Mouse (Mus musculus) C2C12 (cell line): ENCODE measurements around the gene Col9a1. TPM values are rescaled to one million over a fixed set of nuclear protein-coding genes. Genes with fewer than 3 reads are reported as not detected.

Experiments used
- H3K27me3 ChIP-seq: one replicate; pipeline ENCODE4 v1.6.1; 2011; ENCODE audit not compliant: control insufficient read depth, insufficient read depth, insufficient read length
- H3K36me3 ChIP-seq: one replicate; pipeline ENCODE4 v1.6.1; 2011; ENCODE audit not compliant: control insufficient read depth, insufficient read depth
- H3K4me3 ChIP-seq: one replicate; pipeline ENCODE4 v1.5.1; 2011; ENCODE audit warnings: mild to moderate bottlenecking, control low read depth; ENCODE audit not compliant: poor library complexity, insufficient read depth, severe bottlenecking
- H3K79me2 ChIP-seq: one replicate; pipeline ENCODE4 v1.6.1; 2011; ENCODE audit not compliant: control insufficient read depth, insufficient read depth
- H3K79me3 ChIP-seq: one replicate; pipeline ENCODE4 v1.6.1; 2011; ENCODE audit warnings: low read depth, control low read depth
- H3ac ChIP-seq: one replicate; pipeline ENCODE3; 2011; ENCODE audit warnings: low read depth; ENCODE audit not compliant: control insufficient read depth, insufficient read length
- CEBPB ChIP-seq: IDR thresholded peaks from one replicate; pipeline ENCODE4 v1.6.1; 2011; ENCODE audit warnings: low read depth, mild to moderate bottlenecking, control low read depth, moderate library complexity
- CTCF ChIP-seq: IDR thresholded peaks from one replicate; pipeline ENCODE4 v1.5.1; 2011; ENCODE audit not compliant: control insufficient read depth, insufficient read depth, insufficient read length
- FOSL1 ChIP-seq: IDR thresholded peaks from one replicate; pipeline ENCODE4 v1.8.0; 2011; ENCODE audit warnings: mild to moderate bottlenecking, low read length; ENCODE audit not compliant: poor library complexity, insufficient read depth, severe bottlenecking
- MAX ChIP-seq: IDR thresholded peaks from one replicate; pipeline ENCODE4 v1.6.1; 2011; ENCODE audit warnings: mild to moderate bottlenecking, control low read depth
- MYOD1 ChIP-seq: IDR thresholded peaks from one replicate; pipeline ENCODE4 v1.6.1; 2011; ENCODE audit warnings: low read depth; ENCODE audit not compliant: control insufficient read depth, insufficient read length
- MYOG ChIP-seq: IDR thresholded peaks from one replicate; pipeline ENCODE4 v1.6.1; 2011; ENCODE audit not compliant: control insufficient read depth, insufficient read length; ENCODE audit errors: extremely low read depth
- USF1 ChIP-seq: IDR thresholded peaks from one replicate; pipeline ENCODE4 v1.6.1; 2011; ENCODE audit warnings: low read depth, mild to moderate bottlenecking, control low read depth, moderate library complexity
- polyA plus RNA-seq: library from polyadenylated mRNA; unstranded; fragments of >200 nt; fragmentation: generic; extraction: Trizol; gene quantifications from one replicate; pipeline ENCODE4 v1.2.1, GENCODE M21; 2012; ENCODE audit warnings: missing spikeins

Gene Col9a1
- polyA plus RNA-seq, 1 experiment, result not detected

DNA sequence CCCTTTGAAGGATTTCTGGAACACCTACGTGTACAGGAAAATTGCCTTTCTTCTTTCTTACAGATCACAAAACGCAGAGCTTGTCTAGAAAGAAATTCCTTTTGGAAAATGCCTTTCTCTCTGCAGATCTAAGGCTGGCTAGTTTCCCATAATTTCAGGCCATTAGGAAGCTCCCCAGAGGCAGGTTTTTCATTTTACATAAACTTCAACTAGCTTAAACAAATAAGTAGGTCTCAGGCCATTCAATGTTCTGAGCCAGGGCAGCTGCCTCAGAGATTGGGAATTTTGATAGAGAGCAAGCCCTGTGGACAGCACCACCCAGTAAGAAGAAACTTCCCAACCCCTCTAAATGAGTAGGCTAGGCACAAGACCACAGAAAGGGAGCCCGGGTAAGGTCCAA is 1.6 kb upstream of the Col9a1 start:
- H3K79me3 ChIP-seq, result no peaks in the 10 kb centered on the region
- no peaks in the 10 kb centered on the region for H3K79me2 ChIP-seq
- H3K4me3 ChIP-seq, result no peak overlapping the region
- no peaks in the 10 kb centered on the region for H3K36me3 ChIP-seq
- no peak overlapping the region for H3ac ChIP-seq
- no peaks in the 10 kb centered on the region for H3K27me3 ChIP-seq
- TF ChIP-seq FOSL1 (no peak), CEBPB (no peak), MAX (no peak), MYOD1 (no peak), CTCF (no peak), USF1 (no peak), MYOG (no peak)

GRCm38 (mm10) chr1:24179856-24180255 is 2.4 kb downstream of the Col9a1 start:
- Histone ChIP-seq H3K79me3 (no peaks in the 10 kb centered on the region), H3K4me3 (no peak overlapping the region), H3K36me3 (no peaks in the 10 kb centered on the region), H3K79me2 (no peaks in the 10 kb centered on the region), H3ac (no peak overlapping the region), H3K27me3 (no peaks in the 10 kb centered on the region)
- TF ChIP-seq FOSL1 (no peak), MYOG (no peak)

- H3K36me3 ChIP-seq, result no peaks in the 10 kb centered on the region
- no peaks in the 10 kb centered on the region for H3K27me3 ChIP-seq
- H3K79me2 ChIP-seq, result no peaks in the 10 kb centered on the region
- TF ChIP-seq CEBPB (no peak), USF1 (no peak)
- no peak overlapping the region for H3ac ChIP-seq
- H3K79me3 ChIP-seq, result no peaks in the 10 kb centered on the region
- no peak overlapping the region for H3K4me3 ChIP-seq
These were observed 7.6 kb downstream of the Col9a1 start for GRCm38 (mm10) chr1:24184981-24185380.

DNA sequence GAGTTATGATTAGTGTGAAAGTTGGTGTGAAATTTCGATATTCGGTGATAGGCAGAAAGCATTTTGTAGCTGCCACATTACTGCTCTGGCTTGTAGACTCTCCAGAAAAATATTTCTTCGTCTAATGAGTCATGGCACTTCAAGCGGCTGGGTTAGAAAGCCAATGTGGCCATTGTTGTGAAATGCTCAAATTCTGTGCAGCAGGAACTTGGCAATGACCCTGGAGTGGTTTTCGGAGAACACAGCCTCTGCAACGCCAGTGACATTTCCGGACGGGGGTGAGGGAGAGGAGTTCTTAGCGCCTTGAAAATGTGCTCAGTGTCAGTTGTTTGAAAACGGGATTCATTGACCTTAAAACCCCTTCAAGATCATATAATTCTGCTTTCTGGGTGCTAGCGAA is 9.6 kb downstream of the Col9a1 start:
- peaks cover 3% of the 10 kb centered on the region for H3K27me3 ChIP-seq
- TF ChIP-seq MYOG, result no peak
- TF ChIP-seq USF1, result no peak
- TF ChIP-seq MAX, result no peak
- TF ChIP-seq MYOD1, result no peak
- TF ChIP-seq CTCF, result no peak
- no peak for TF ChIP-seq CEBPB
- no peak for TF ChIP-seq FOSL1

DNA sequence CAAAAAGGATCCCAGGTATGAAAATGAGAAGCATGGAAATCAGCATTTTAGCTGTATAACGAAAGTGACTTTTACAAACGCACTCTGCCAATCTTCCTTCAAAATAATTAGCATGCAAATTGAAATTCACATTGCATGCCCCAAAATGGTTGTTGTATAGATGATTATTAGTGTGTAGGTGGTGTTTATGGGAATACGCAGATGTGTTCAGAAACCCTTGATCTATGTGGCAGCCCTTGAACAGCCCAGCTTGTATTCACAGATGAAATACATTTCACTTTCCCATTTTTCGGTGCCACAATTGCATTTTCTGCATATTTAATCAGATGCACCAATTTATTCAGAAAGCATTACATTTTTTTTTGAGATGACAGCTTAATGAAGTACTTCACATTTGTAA is 14.3 kb downstream of the Col9a1 start:
- Histone ChIP-seq H3K27me3 (peaks cover 6% of the 10 kb centered on the region), H3ac (no peak overlapping the region), H3K4me3 (no peak overlapping the region), H3K36me3 (no peaks in the 10 kb centered on the region), H3K79me2 (no peaks in the 10 kb centered on the region), H3K79me3 (no peaks in the 10 kb centered on the region)
- TF ChIP-seq MYOD1 (no peak), MAX (no peak), CEBPB (no peak), FOSL1 (no peak), USF1 (no peak), MYOG (no peak), CTCF (no peak)

More for the DNA sequence above, 9.6 kb downstream of the Col9a1 start:
- Histone ChIP-seq H3ac (no peak overlapping the region), H3K4me3 (no peak overlapping the region), H3K79me2 (no peaks in the 10 kb centered on the region), H3K79me3 (no peaks in the 10 kb centered on the region), H3K36me3 (no peaks in the 10 kb centered on the region)

GRCm38 (mm10) chr1:24194111-24194510 is 16.7 kb downstream of the Col9a1 start:
- Histone ChIP-seq H3K79me2 (no peaks in the 10 kb centered on the region), H3K79me3 (no peaks in the 10 kb centered on the region), H3K36me3 (no peaks in the 10 kb centered on the region), H3K4me3 (no peak overlapping the region), H3K27me3 (peaks cover 6% of the 10 kb centered on the region), H3ac (no peak overlapping the region)
- TF ChIP-seq MAX (no peak), CEBPB (no peak), FOSL1 (no peak), USF1 (no peak), MYOD1 (no peak), MYOG (no peak), CTCF (no peak)
